Mouse (Mus musculus): ENCODE measurements around the gene Nfatc3. TPM values are rescaled to one million over a fixed set of nuclear protein-coding genes. Genes with fewer than 3 reads are reported as not detected.
A peak's percentile ranks its signal among the peaks of the same experiment; 100 is the strongest.

Gene Nfatc3
- total RNA-seq, 4 experiments from 2014 or later, result 12.9 to 15.5 (median 14.7) TPM

DNA sequence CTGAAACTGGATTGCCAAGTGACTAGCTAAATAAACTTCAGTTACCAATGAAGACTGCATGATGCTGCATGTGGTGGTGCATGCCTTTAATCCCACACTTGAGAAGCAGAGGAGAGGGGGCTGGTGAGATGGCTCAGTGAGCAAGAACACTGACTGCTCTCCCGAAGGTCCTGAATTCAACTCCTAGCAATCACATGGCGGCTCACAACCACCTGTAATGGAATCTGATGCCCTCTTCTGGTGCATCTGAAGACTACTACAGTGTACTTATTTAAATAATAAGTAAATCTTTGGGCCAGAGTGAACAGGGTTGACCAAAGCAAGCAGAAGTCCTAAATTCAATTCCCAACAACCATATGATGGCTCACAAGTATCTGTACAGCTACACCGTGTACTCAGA, 64.8 kb downstream of the Nfatc3 start:
- DNase-seq (ENCODE audit: low spot score in 2 of 2), result no peak

DNA sequence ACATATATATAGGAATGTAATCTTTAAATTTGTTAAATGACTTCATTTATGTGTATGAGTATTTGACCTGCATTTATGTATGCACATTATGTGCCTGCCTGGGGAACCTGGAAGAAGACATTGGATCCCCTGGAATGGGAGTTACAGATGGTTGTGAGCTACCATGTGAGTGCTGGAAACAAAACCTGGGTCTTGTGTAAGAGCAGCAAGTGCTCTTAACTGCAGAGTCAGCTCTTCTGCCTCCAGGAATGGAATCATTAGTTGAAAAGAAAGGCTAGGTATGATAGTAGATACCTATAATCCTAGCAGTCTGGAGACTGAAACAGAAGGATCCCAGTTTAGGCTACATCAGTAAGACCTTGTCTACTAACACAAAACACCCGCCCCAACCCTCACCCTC, 67.4 kb downstream of the Nfatc3 start:
- DNase-seq (ENCODE audit: low spot score in 2 of 2), result no peak

DNA sequence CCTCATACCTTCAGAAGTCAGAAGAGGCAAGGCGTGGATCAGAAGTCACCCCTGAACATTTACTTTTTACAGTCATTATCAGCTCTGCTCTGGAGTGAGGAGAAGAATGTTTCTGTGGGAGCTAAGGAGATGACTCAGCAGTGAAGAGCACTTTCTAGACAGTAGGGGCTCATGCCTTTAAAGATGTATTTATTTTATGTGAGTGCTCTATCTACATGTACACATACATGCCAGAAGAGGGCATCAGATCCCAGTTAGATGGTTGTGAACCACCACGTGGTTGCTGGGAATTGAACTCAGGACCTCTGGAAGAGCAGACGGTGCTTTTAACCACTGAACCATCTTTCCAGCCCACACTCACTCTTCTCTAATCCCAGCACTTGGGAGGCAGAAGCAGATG, 68.4 kb downstream of the Nfatc3 start:
- no peak for DNase-seq (ENCODE audit: low spot score in 2 of 2)

DNA sequence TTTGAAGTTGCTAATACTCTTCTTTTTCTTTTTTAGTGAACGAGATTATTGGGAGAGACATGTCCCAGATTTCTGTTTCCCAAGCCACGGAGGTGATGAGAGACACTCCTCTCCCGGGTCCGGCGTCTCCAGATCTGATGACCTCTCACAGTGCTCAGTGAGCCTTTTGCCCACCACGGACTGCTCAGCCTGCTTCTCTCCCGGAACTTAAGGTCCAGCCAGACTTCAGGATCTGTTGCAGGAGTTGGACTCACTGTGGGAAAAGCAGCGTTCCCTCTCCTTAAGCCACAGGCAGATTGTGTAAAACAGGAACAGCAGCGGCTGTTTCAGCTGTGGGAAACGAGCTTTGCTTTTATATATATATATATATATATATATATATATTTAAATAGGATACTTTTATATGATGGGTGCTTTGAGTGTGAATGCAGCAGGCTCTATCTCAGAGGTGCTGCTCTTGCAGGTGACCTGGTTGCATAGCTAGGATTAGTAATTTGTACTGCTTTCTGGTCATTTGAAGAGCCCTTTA, 69.3 kb downstream of the Nfatc3 start:
- DNase-seq (ENCODE audit: low spot score in 2 of 2), result no peak

DNA sequence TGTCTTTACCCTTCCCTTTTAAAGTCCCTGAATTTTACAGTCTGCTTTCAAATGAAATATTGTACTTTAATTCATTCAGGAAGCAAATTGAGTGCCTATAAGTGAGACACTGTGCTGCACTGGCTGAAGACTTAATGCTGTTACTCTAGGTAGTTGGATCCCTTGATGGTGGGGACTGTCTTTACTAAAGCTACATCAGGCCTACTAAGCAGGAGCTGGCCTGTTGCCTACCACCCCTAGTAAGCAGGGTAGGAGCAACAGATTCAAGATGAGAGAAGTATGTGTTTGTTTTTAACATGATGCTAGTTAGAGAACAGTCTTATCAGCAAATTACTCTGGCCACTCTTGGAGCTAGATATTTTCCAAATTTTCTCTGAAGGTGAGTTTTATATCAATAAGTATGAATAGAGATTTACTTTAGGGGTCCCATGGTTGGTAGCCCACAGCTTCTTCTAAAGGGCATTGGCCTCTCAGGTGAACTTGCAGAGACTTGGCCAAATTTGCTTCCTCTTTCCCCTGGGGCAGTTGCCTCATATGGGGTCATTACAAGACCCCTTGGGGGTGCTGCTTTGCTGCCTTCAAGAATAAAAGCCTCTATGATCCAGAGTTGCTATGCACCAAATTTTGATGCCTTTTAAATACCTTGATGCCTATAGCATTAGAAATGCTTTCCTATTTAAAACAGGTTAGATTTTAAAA, 70.7 kb downstream of the Nfatc3 start:
- no peak for DNase-seq (ENCODE audit: low spot score in 2 of 2)

DNA sequence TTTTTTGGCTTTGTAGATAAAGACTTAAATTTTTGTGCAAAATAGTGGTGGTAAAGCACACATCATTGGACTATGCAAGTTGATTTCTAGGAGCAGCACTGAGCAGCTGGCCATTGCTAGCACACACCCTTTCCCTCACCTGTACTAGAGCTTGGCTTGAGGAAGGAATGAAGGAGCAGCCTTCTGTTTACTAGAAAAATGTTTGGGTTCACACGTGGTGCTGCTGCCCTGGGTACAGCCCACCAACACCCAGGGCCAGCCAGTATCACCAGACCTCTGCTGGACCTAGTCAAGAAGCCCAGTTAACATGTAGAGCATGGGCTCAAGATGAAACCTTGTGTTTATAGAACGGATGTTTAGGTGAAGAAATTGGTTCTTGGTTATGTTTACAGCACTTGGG, 71.4 kb downstream of the Nfatc3 start:
- no peak for DNase-seq (ENCODE audit: low spot score in 2 of 2)

DNA sequence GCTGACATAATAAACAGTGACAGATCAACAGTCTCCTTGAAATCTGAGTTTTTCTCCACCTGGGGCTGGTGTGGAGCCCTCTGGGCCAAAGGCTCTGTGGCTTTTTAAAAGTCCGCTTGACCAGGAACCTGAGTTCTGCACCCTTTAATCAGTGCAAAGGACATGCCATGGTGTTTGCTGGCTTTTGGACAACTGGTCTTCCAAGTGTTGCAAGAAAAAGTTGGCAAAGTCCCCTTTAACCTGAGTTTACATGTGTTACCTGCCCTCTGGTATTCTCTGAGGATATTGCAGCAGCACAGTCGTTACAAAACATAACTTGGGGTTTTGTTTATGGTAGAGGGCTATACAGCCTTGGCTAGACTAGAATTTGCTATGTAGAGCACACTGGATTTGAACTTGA, 71.9 kb downstream of the Nfatc3 start:
- no peak for DNase-seq (ENCODE audit: low spot score in 2 of 2)

DNA sequence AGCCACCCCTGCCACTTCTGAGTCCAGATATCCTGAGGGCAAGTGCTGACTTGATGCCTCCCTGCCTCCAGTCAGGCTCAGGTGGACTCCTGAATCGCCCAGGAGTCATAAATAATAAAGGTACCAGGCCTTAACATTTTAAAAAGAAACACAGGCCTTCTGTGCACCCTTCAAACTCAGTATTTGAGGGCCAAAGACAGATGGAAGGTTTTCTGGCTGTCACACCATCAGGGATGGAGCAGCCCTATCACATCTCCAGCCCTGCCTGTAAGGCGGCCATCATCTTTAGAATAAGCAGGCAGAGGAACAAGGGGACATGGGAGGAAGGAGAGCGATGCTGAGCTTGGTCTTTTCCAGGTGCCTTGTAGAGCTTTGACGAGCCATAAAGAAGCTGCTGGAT, 72.4 kb downstream of the Nfatc3 start:
- DNase-seq (ENCODE audit: low spot score in 2 of 2), result no peak

DNA sequence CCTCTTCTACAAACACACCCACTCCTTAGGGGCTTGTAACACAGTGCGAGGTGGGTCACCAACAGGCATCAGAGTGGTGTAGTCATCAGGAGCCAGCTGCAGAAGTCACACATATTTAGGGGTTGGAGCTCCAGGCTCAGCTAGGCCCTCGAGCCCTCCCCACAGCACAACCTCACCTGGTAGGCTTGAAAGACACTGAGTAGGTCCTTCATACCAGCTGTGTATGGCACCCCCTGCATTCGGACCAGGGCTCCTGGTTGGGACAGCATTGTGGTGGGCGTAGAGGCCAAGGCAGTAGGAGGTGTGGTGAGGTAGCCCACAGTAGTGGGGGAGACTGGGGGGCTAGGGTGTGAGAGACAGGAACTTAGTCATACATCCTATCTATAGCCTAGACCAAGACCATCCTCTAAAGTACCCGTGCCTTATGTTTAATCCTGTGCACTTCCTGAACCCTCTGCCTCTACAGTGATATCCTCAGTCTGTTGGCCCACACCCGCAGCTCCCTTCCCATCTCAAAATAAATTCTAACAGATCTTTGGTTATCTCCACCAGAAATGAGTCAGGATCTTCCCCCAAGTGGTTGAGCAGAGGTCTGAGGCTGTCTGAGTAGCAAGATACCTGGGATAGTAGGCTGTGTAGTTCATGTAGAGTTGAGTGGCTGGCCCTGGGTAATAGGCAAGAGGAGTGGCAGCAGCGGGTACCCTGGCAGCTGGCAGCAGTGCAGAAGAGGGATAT, 73.0 kb downstream of the Nfatc3 start:
- DNase-seq (ENCODE audit: low spot score in 2 of 2), result no peak

DNA sequence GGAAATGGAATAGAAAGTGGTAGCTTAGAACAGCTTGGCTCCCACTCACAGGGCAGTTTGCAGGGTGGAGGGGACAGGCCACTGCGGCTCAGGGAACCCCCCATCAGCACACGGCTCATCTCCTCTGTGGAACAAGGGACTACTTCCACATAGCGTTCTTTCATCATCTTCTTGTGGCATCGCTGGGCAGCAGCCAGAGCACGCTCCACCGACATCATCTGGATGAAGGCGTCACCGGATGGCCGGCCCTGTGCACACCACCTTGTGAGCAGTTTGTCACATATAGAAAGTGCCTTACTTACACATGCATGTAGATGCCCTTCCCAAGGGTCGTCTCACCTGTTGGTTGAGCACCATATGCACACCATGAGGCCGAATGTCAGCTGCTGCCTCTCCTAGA, 73.7 kb downstream of the Nfatc3 start:
- DNase-seq (ENCODE audit: low spot score in 2 of 2), result no peak

DNA sequence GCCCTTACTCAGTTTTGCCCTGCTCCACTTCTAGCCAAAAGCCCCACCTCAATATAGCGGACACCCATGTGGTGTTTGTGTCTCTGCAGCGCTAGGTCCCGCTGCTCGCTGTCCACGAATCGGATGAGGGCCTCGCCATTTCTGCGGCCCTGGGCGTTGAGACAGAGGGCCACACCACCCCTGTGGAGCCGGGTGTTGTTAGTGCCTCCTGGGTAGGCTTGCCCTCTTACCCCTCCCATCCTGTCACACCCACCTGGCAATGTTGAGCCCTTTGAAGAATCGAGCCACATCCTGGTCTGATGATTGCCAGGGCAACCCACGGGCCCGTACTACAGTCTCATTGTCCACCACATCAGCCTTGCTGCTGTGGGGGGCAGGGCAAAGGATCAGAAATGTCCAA, 74.9 kb downstream of the Nfatc3 start:
- no peak for DNase-seq (ENCODE audit: low spot score in 2 of 2)

DNA sequence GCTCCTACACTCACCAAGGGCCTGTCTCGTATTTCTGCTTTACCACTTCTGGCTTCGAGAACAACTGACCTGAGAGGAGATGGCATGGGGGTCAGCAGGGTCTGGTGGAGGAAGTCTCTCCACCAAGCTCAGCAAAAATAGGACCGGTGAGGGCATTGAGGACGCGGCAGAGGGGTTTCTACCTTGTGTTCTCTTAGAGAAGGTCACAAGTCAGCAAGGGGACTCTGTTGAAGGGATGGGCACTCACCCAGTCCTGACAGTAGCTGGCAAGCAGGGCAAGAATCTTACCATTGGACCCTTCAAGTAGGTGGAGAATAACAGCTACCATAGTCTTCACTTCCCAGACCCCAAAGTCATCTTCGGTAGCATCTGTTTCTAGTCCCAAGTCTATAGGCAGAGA, 75.3 kb downstream of the Nfatc3 start:
- no peak for DNase-seq (ENCODE audit: low spot score in 2 of 2)

DNA sequence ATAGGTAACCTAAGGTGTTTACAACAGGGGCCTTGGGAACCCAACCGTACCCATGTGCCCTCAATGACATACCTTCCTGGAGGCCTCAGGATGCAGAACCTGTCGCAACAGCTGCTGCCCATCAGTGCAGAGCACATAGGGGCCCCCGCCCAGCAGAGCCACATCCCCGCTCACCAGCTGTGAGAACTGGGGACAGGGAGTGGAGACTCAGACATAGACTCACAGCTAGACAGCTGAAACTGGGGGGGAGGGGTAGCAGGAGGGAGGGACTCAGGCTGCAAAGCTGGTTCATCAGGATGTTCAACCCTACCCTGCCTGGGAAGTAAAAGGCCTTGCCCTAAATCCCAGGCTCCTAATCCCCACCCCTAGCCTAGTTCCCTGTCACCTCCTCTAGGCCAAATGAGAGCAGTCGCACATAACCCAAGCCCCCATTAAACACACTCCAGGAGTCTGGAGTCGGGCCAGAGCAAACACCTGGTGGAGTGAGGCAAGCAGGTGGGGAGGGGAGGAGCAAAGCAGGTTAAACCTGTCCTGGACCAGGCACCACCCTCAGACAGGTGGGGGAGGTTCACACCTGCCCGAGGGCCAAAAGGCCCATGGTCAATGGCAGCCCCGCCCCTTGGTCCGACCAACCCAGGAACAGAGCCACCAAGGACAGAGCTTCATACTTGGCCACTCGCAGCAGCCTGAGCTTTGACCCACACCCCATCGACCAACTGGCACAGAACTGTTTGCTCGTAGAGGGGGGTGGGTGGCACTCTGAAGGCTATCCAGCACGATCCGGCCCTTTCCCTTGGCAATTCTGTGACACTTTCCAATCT, 76.3 kb downstream of the Nfatc3 start:
- DNase-seq (ENCODE audit: low spot score in 2 of 2), result no peak

DNA sequence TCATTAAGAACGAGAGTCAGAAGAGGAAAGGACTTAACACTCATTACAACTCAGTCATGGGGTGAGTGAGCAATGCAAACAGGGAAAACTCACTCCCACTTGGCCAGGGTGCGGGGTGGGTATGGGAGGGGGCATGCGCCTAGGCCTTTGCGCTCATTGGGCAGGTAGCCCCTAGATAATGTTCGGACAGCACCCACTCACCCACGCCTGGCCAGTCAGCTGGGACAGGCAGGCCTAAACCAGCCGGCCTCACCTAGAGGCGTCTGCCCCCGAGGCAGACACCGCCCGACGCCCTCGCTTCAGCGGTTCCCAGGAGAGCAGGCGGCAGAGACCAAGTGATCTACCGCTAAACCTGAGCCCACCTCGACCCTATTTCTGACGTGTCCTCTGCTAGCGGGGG, 77.0 kb downstream of the Nfatc3 start:
- no peak for DNase-seq (ENCODE audit: low spot score in 2 of 2)

DNA sequence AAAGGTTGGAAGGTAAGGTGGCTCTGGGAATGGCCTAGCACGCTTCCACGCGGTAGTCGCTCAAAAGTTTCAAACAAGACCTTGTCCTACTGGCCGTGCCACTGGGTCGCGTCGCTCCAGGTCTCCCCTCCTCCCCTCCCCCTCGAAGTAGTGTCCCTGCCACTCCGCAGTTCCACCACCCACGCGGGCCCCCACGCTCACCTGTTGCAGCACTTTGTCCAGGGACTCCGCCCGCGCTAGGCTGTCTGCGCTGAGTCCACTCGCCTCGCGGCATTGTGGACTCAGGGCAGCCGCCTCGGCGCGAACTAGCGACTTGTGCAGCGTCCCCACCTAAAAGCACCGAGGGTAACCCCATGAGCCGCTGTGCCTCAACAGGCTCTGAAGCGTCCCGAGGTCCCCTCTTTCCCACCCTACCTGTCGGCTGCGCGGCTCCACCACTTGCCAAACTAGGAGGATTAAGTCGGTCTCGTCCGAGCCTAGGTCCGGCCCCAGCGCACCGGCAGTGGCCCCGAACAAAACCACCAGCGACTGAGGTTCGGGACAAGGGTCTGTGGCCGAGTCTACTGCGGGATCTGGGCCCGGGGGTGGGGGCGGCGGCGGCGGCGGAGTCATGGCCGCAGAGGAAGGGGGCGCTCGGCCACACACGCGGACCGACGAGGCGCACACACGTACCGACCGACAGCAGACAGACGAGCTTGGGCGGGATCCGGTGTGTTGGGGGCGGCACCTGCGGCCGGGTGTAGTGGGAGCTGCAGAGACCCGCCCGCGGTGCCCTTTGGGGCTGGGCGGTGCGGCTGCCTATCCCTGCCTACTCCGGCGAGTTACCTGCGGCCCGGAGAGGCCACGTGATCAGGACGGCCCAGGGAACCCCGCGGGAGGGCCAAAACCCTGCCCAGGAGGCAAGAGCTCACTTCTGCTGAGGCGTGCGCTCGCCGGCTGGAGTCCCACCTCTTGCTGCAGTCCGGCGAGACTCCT, 77.8 kb downstream of the Nfatc3 start, which contains the start of gene Esrp2:
TSS of gene Esrp2 (minus strand) at position 819 of the 975 bp plus-strand sequence.
- no peak for DNase-seq (ENCODE audit: low spot score in 2 of 2)

DNA sequence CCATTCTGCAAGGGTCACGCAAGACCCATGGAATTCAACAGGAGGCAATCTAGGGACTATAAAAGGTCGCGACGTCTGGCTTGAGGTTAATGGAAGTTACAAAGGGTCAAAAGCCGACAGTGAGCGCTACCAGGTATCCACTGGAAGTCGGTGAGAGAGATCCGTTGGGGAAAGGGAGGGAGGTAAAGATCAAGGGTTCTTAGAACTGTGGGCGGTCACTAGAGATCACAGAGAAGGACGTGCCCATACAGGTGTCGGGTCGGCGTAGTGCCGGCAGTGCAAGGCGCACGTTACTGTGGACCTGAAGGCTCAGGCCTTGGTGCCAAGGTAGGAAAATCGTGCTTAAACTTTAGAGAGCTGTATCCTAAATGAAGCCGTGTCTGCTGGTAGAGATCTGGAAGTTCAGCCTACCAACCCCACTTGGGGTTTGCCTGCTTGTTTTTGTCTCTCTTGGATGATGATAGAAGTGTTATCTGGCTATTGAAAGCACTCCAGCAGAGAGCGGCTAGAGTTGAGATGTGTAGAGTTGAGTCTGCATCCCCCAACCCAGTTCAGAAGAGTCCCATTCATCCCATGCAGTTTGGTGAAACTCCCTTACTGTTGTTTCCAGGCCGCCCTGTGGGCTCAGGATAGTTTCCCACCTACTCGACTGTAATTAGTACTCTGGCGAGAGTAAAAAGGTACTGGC, 78.7 kb downstream of the Nfatc3 start:
- DNase-seq (ENCODE audit: low spot score in 2 of 2), result no peak

DNA sequence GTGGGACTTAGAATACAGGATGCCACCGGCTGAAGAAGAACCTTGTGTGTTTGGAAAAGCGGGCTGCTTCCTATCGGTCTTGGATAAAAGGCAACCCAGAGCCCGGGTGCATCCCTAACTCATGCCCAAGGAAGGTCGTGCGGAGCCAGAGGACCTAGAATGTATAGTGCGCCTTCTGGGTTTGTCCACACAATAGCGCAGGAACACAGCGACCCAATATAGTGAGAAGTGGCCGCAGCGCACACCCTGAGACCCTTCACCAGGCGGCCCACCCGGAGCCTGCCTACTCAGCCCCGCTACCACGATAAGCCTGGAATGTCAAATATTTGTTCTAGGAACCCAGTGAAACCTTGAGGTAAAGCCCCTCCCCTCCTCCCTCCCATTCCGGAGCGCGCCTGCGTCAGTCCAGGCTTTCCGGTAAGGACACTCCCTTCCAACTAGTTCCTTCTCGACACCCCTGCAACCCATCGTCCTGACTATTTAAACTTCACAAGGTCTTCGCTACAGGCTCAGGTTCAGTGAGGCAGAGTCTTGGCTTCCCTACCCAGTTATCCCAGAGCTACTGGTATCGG, 79.4 kb downstream of the Nfatc3 start:
- DNase-seq (ENCODE audit: low spot score in 2 of 2), result no peak

DNA sequence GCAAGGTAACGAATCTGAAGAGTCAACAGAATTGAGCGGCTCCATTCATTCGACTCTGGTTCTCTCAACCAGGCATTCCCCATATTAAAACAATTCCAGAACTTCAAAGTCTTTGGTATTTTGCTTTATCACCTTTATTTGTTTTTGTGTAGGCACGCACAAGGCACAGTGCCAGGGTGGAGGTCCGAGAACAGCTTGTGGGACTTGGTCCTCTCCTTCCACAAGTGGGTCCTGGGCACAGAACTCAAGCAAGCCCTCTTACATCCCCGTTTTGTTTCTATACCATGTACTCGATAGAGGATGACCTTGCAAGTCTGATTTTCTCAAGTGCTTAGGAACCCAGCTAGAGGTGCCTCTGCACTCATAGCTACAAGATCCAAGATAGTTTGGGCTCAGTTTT, 80.0 kb downstream of the Nfatc3 start:
- DNase-seq (ENCODE audit: low spot score in 2 of 2), result no peak

DNA sequence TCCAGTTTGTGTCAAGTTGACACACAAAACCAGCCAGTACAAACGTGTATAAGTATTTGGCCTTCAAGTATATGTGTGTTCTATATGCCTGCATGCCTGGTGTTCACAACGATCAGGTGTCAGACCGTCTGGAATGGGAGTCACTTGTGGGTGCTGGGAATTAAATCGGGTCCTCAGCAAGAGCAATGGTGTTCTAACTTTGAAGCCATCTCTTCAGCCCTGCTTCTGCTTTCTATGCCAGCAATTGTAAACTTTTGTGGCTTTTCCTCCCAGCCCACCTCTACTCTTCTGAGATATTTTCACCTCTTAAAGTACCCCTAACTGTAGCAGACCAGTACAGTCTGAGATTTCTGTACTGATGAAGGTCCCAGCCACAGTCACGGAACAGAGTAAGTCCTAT, 81.6 kb downstream of the Nfatc3 start:
- DNase-seq (ENCODE audit: low spot score in 2 of 2), result no peak

DNA sequence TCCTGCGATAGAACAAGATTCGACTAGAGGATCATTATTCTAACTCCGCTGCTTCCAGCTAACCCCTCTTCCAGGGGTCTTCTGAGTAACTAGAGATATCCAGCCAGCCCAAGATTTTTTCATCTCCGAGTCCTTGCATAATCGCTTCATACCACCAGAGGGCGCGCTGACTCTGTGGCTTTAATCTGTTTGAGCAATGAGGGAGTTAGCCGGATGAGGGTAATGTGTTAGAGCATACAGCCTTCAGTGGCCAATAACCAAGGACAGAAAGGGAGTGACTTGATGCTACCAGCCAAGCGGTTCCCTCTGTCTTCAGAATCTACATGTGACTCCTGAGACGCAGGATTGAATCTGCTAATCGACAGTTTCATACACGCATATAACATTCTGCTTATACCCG, 82.1 kb downstream of the Nfatc3 start:
- peak in 1 of 2 experiments; percentile 79 for DNase-seq (ENCODE audit: low spot score in 2 of 2)
